Mouse (Mus musculus): ENCODE measurements around the gene Nlrp2. TPM values are rescaled to one million over a fixed set of nuclear protein-coding genes. Genes with fewer than 3 reads are reported as not detected.

Nlrp2 gene
- not detected in 2 replicates for polyA plus RNA-seq (2016; fragmentation: Nextera tagmentation; extraction: Ambion mirVana)

DNA sequence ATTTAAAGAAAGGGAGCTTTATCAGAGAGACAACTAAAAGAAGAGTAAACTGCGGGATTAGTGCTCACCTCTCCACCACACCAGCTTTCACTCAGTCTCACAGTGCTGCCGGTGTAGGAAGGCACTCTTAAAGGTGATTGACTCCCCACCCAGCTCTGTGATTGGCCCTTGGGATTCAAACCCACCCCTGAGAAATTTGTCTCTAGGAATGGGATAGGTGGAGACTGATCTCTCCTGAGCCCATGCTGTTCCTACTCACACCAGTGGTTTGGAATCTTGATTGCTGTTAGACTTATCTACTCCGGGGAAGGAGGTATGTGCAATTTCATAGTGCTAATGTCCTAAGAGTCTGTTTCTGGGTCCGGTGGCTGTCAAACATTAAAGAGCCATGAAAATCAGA is at the start of gene Nlrp2:
Gene Nlrp2 (minus strand): TSS at position 101 of the 400 bp plus-strand sequence.
- no peaks in the 10 kb centered on the region for H3K27me3 ChIP-seq (replicated peaks)
- no peaks in the 10 kb centered on the region for H3K36me3 ChIP-seq
- no peak for ATAC-seq (ENCODE audit: insufficient number of reproducible peaks, low FRiP score)
- H3K9me3 ChIP-seq (replicated peaks): peaks cover 39% of the 10 kb centered on the region
- no peak within 1 kb of the TSS for H3K9ac ChIP-seq
- H3K4me3 ChIP-seq: no peak within 1 kb of the TSS
- WGBS: 66% methylated on average over 4 of the region's 4 CpGs
- no peak within 1 kb of the TSS for H3K4me2 ChIP-seq
- no peaks in the 10 kb centered on the region for H3K4me1 ChIP-seq (replicated peaks)
- no peak within 1 kb of the TSS for H3K27ac ChIP-seq (ENCODE audit: poor library complexity, severe bottlenecking)

DNA sequence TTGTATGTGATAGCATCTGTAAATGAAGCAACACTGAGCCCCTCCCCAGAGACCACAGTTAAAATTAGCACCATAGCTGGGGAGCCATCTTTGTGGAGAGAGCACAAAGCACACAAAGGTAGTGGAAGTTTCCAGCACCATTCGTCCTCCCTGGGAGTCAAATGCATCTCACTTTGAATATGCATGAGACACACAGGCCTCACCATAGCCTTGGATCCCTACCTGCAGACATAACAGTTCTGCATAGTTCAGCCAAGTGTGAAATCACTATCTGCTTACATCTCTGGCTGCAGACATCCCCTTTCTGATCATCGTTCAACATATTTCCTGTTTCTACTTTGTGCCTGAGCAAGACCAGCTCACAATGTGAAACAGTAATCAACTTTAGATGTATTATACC is 15.9 kb upstream of the Nlrp2 start:
- 68% methylated on average over 2 of the region's 2 CpGs for WGBS
- no peaks in the 10 kb centered on the region for H3K27me3 ChIP-seq (replicated peaks)
- peaks cover 45% of the 10 kb centered on the region for H3K9me3 ChIP-seq (replicated peaks)
- no peaks in the 10 kb centered on the region for H3K4me1 ChIP-seq (replicated peaks)
- H3K27ac ChIP-seq (ENCODE audit: poor library complexity, severe bottlenecking): no peak overlapping the region
- no peak overlapping the region for H3K4me2 ChIP-seq
- no peak for ATAC-seq (ENCODE audit: insufficient number of reproducible peaks, low FRiP score)
- no peak overlapping the region for H3K4me3 ChIP-seq
- no peak overlapping the region for H3K9ac ChIP-seq
- no peaks in the 10 kb centered on the region for H3K36me3 ChIP-seq

GRCm38 (mm10) chr7:5363599-5363998 is 12.8 kb upstream of the Nlrp2 start:
- WGBS: 84% methylated on average over 5 of the region's 5 CpGs

GRCm38 (mm10) chr7:5350237-5350636 is 598 bp downstream of the Nlrp2 start, which contains the start of gene Gm5065:
TSS of gene Gm5065 (plus strand) at chr7:5350537.
- H3K9ac ChIP-seq: no peak within 1 kb of the TSS
- no peaks in the 10 kb centered on the region for H3K27me3 ChIP-seq (replicated peaks)
- 55% methylated on average over 1 of the region's 1 CpGs for WGBS
- no peak within 1 kb of the TSS for H3K27ac ChIP-seq (ENCODE audit: poor library complexity, severe bottlenecking)
- H3K9me3 ChIP-seq (replicated peaks): peaks cover 35% of the 10 kb centered on the region
- no peak for ATAC-seq (ENCODE audit: insufficient number of reproducible peaks, low FRiP score)
- H3K4me2 ChIP-seq: no peak within 1 kb of the TSS
- H3K4me3 ChIP-seq: no peak within 1 kb of the TSS
- no peaks in the 10 kb centered on the region for H3K36me3 ChIP-seq
- H3K4me1 ChIP-seq (replicated peaks): no peaks in the 10 kb centered on the region

More at GRCm38 (mm10) chr7:5363599-5363998, 12.8 kb upstream of the Nlrp2 start:
- H3K9me3 ChIP-seq (replicated peaks): peaks cover 61% of the 10 kb centered on the region
- no peak overlapping the region for H3K4me2 ChIP-seq
- ATAC-seq (ENCODE audit: insufficient number of reproducible peaks, low FRiP score): no peak
- no peaks in the 10 kb centered on the region for H3K36me3 ChIP-seq
- no peak overlapping the region for H3K4me3 ChIP-seq
- no peaks in the 10 kb centered on the region for H3K27me3 ChIP-seq (replicated peaks)
- no peaks in the 10 kb centered on the region for H3K4me1 ChIP-seq (replicated peaks)
- H3K27ac ChIP-seq (ENCODE audit: poor library complexity, severe bottlenecking): no peak overlapping the region
- H3K9ac ChIP-seq: no peak overlapping the region

DNA sequence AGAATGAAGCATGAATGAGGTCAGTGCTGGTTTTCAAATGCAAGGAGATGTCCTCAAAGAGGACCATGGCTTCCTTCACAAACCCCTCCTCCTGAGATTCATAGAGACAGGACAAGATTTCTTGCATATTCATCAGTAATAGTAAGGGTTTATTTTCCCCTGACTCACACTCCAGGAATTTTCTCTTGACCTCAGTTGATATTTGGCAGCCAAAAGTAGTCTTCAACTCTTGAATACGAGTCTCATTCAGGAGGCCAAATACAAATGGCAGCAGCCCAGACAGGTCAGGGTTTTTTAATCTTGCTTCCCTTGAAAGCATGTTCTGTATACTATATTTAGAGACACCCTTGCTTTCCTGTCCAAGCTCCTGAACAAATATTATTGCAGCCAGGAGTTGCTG is 23.3 kb downstream of the Nlrp2 start:
- Histone ChIP-seq H3K9ac (no peak overlapping the region), H3K36me3 (no peaks in the 10 kb centered on the region), H3K4me1 (replicated peaks) (no peaks in the 10 kb centered on the region), H3K27me3 (replicated peaks) (no peaks in the 10 kb centered on the region), H3K4me3 (no peak overlapping the region), H3K27ac (ENCODE audit: poor library complexity, severe bottlenecking) (no peak overlapping the region), H3K9me3 (replicated peaks) (peaks cover 25% of the 10 kb centered on the region), H3K4me2 (no peak overlapping the region)
- WGBS: 76% methylated on average over 1 of the region's 1 CpGs
- no peak for ATAC-seq (ENCODE audit: insufficient number of reproducible peaks, low FRiP score)

DNA sequence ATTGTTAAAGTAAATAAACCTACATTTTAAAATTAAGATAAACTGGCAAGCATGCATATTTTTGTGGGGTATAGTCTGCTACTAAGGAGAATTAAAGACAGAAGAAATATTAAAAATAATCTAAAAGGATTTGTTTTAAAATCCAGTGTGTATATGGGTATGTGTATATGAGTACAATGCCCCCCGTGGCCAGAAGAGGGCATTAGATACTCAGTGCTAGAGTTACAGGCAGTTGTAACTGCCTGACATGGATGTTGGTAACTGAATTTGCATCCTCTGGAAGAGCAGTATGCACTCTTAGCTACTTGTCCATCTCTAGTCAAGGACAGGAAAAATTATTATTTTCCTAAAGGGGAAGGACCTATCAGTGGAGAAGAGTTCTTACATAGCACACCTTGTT is 62.6 kb downstream of the Nlrp2 start:
- H3K27ac ChIP-seq (ENCODE audit: poor library complexity, severe bottlenecking): no peak overlapping the region
- no peak overlapping the region for H3K4me2 ChIP-seq
- no peaks in the 10 kb centered on the region for H3K27me3 ChIP-seq (replicated peaks)
- H3K4me1 ChIP-seq (replicated peaks): no peaks in the 10 kb centered on the region
- 39% methylated on average over 1 of the region's 1 CpGs for WGBS
- no peaks in the 10 kb centered on the region for H3K36me3 ChIP-seq
- no peak overlapping the region for H3K9ac ChIP-seq
- H3K4me3 ChIP-seq: no peak overlapping the region
- ATAC-seq (ENCODE audit: insufficient number of reproducible peaks, low FRiP score): no peak
- peaks cover 20% of the 10 kb centered on the region for H3K9me3 ChIP-seq (replicated peaks)

DNA sequence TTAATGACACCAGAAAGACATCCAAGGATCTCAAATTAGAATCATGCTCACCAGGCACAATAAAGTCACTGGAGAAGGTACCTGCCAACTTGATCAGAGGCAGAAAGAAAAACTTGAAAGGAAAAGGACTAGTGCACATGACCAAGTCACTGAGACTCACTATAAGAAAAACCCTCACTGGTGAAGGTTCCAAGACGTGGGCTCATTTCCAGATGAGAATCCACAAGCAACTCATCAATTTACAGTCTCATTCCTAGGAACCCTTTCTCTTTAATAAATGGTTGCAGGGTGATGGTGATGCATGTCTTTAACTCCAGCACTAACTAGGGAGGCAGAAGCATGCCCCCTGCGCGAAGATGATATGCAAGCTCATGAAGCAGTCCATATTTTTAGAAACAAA is 87.8 kb downstream of the Nlrp2 start:
- no peaks in the 10 kb centered on the region for H3K4me1 ChIP-seq (replicated peaks)
- H3K36me3 ChIP-seq: no peaks in the 10 kb centered on the region
- no peak overlapping the region for H3K27ac ChIP-seq (ENCODE audit: poor library complexity, severe bottlenecking)
- 85% methylated on average over 3 of the region's 3 CpGs for WGBS
- ATAC-seq (ENCODE audit: insufficient number of reproducible peaks, low FRiP score): no peak
- H3K27me3 ChIP-seq (replicated peaks): no peaks in the 10 kb centered on the region
- H3K9me3 ChIP-seq (replicated peaks): peaks cover 25% of the 10 kb centered on the region
- H3K4me3 ChIP-seq: no peak overlapping the region
- H3K4me2 ChIP-seq: no peak overlapping the region
- no peak overlapping the region for H3K9ac ChIP-seq

Other genes with a start within 250 kb of the Nlrp2 start
- not detected in 2 replicates for gene Rfpl4, start 234.1 kb downstream of the Nlrp2 start, polyA plus RNA-seq (2016; fragmentation: Nextera tagmentation; extraction: Ambion mirVana)
- gene Rasl2-9, start 225.1 kb downstream of the Nlrp2 start, polyA plus RNA-seq (2016; fragmentation: Nextera tagmentation; extraction: Ambion mirVana): 0.96 and 2.2 TPM in 2 replicates
- not detected in 2 replicates for gene Vmn1r55, start 201.4 kb downstream of the Nlrp2 start, polyA plus RNA-seq (2016; fragmentation: Nextera tagmentation; extraction: Ambion mirVana)
- not detected in 2 replicates for gene Vmn1r56, start 154.3 kb downstream of the Nlrp2 start, polyA plus RNA-seq (2016; fragmentation: Nextera tagmentation; extraction: Ambion mirVana)
- gene Vmn1r57, start 132.5 kb downstream of the Nlrp2 start, polyA plus RNA-seq (2016; fragmentation: Nextera tagmentation; extraction: Ambion mirVana): not detected in 2 replicates
- not detected in 2 replicates for gene Gm5065, start 498 bp downstream of the Nlrp2 start, polyA plus RNA-seq (2016; fragmentation: Nextera tagmentation; extraction: Ambion mirVana)
- gene Vmn1r58, start 62.4 kb upstream of the Nlrp2 start, polyA plus RNA-seq (2016; fragmentation: Nextera tagmentation; extraction: Ambion mirVana): not detected in 2 replicates
- not detected in 2 replicates for gene Vmn1r59, start 105.7 kb upstream of the Nlrp2 start, polyA plus RNA-seq (2016; fragmentation: Nextera tagmentation; extraction: Ambion mirVana)
- gene Vmn2r28, start 142.9 kb upstream of the Nlrp2 start, polyA plus RNA-seq (2016; fragmentation: Nextera tagmentation; extraction: Ambion mirVana): not detected in 2 replicates
- not detected in 2 replicates for gene Vmn1r60, start 196.3 kb upstream of the Nlrp2 start, polyA plus RNA-seq (2016; fragmentation: Nextera tagmentation; extraction: Ambion mirVana)

All from heart, embryonic 12.5 days (tissue).